ENCODE assay signal across 8 mouse cellular contexts in genomic region chr8:122194396-122194795, GRCm38 (mm10).
DNase-seq lines count a peak whose midpoint lies in the region; ATAC-seq and TF ChIP-seq lines count a peak whose summit lies in the region.

No protein-coding gene starts in this region.

- no peak overlapping the region for H3K27ac ChIP-seq in hindbrain, postnatal 0 days
- H3K27ac ChIP-seq in hindbrain, embryonic 11.5 days (ENCODE audit: low read depth, low read length), result no peak overlapping the region
- peak overlapping the region; percentile 57 for H3K27ac ChIP-seq in gastrocnemius, adult 2 months

- no peaks in the 10 kb centered on the region for H3K36me3 ChIP-seq in hindbrain, postnatal 0 days (ENCODE audit: insufficient read depth, low read length)
- H3K36me3 ChIP-seq in hindbrain, embryonic 11.5 days (ENCODE audit: control insufficient read depth, insufficient read depth, low read length), result no peaks in the 10 kb centered on the region

- intact Hi-C loops in gastrocnemius, adult 2 months (cut with DNase I), result no loop called here

- no peaks in the 10 kb centered on the region for H3K9me3 ChIP-seq in hindbrain, postnatal 0 days (ENCODE audit: low read length)
- no peaks in the 10 kb centered on the region for H3K9me3 ChIP-seq in hindbrain, embryonic 11.5 days (ENCODE audit: control insufficient read depth, low read length)

- DNase-seq in hindbrain, postnatal 0 days (ENCODE audit: low spot score), result peak; percentile 51
- no peak for DNase-seq in hindbrain, embryonic 11.5 days (ENCODE audit: low spot score)
- DNase-seq in 3134 (ENCODE audit: extremely low read depth, insufficient read length, low spot score), result peak; percentile 55
- DNase-seq in gastrocnemius, adult 2 months, result peak; percentile 81
- peak; percentile 43 for DNase-seq in kidney, adult 9 months
- DNase-seq in retina, embryonic 14.5 days (ENCODE audit: low spot score), result no peak

- H3K4me1 ChIP-seq in hindbrain, postnatal 0 days (ENCODE audit: insufficient read depth, low read length), result peaks cover 5% of the 10 kb centered on the region; the same call in 1 of the 2 replicates
- no peaks in the 10 kb centered on the region for H3K4me1 ChIP-seq in hindbrain, embryonic 11.5 days (replicated peaks; ENCODE audit: control insufficient read depth, insufficient read depth, low read length)

- H3K27me3 ChIP-seq in hindbrain, postnatal 0 days (ENCODE audit: insufficient read depth, low read length), result no peaks in the 10 kb centered on the region
- no peaks in the 10 kb centered on the region for H3K27me3 ChIP-seq in hindbrain, embryonic 11.5 days (ENCODE audit: control insufficient read depth, insufficient read depth, low read length)

- ATAC-seq in hindbrain, postnatal 0 days, result no peak
- ATAC-seq in hindbrain, embryonic 11.5 days (ENCODE audit: low FRiP score), result no peak
- no peak for ATAC-seq in granulocyte monocyte progenitor cell, adult 5-6 weeks (replicated peaks; ENCODE audit: poor library complexity, severe bottlenecking)
- no peak for ATAC-seq in activated CD4-positive, CD25-positive, alpha-beta regulatory T cell, adult 4 months

- no peak overlapping the region for H3K9ac ChIP-seq in hindbrain, postnatal 0 days (replicated peaks; ENCODE audit: low read length)
- H3K9ac ChIP-seq in hindbrain, embryonic 11.5 days (ENCODE audit: low read depth, low read length), result no peak overlapping the region

- H3K4me3 ChIP-seq in hindbrain, postnatal 0 days (ENCODE audit: low read length), result no peak overlapping the region
- no peak overlapping the region for H3K4me3 ChIP-seq in hindbrain, embryonic 11.5 days (ENCODE audit: low read depth, low read length)
- no peak overlapping the region for H3K4me3 ChIP-seq in gastrocnemius, adult 2 months

- no peak for TF ChIP-seq CTCF in hindbrain, postnatal 0 days (IDR thresholded peaks at IDR 0.05; ENCODE audit: low read depth)
- TF ChIP-seq CTCF in gastrocnemius, adult 2 months (IDR thresholded peaks at IDR 0.05), result no peak

- no peak overlapping the region for H3K4me2 ChIP-seq in hindbrain, postnatal 0 days (ENCODE audit: low read depth, low read length)
- no peak overlapping the region for H3K4me2 ChIP-seq in hindbrain, embryonic 11.5 days (replicated peaks; ENCODE audit: low read depth, low read length)

- 53% methylated on average over 8 of the region's 8 CpGs for WGBS in hindbrain, postnatal 0 days
- 81% methylated on average over 8 of the region's 8 CpGs for WGBS in hindbrain, embryonic 11.5 days

Comparison
In these comparisons a context has a peak if more than half of its experiments do, and no peak if none do; other contexts are left out.
1. DNase-seq: peak in hindbrain, postnatal 0 days (single experiment), 3134 (single experiment), gastrocnemius, adult 2 months (single experiment) and kidney, adult 9 months (single experiment); none in hindbrain, embryonic 11.5 days (single experiment) and retina, embryonic 14.5 days (single experiment).